Mouse (Mus musculus): Measurements from ENCODE around the gene Esrra.

DNA sequence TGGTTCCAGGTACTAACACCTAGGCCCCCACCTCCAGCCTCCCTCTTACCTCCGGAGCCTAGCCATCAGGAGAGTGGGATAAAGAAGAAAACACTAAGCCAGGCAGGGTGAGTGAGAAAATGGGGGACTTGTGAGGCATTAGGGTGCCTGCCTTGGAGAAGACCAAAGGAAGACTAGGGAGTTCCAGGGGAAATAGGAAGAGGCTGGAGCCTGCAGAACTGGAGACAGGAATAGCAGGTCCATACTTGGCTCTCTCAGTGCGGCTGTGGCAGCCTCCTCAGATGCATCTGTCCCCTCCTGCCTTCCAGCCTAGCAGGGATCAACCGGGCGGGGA is 11.5 kb upstream of the Esrra start:
- TF ChIP-seq POLR2A (IDR thresholded peaks at IDR 0.05; ENCODE audit: control insufficient read depth, extremely low read depth, insufficient read depth, low read length, poor library complexity) (no peak), CTCF (IDR thresholded peaks at IDR 0.05; ENCODE audit: borderline replicate concordance, control insufficient read depth, extremely low read depth, insufficient read depth, low read length, poor library complexity) (no peak)
